Mouse (Mus musculus): ENCODE data around the gene Bcl10.
A peak's percentile ranks its signal among the peaks of the same experiment; 100 is the strongest.
"Not testable (repeated sequence)": the region's sequence is repeated elsewhere in the genome, so short reads cannot be mapped to it uniquely, and the experiment has no call there.

The Bcl10 gene

DNA sequence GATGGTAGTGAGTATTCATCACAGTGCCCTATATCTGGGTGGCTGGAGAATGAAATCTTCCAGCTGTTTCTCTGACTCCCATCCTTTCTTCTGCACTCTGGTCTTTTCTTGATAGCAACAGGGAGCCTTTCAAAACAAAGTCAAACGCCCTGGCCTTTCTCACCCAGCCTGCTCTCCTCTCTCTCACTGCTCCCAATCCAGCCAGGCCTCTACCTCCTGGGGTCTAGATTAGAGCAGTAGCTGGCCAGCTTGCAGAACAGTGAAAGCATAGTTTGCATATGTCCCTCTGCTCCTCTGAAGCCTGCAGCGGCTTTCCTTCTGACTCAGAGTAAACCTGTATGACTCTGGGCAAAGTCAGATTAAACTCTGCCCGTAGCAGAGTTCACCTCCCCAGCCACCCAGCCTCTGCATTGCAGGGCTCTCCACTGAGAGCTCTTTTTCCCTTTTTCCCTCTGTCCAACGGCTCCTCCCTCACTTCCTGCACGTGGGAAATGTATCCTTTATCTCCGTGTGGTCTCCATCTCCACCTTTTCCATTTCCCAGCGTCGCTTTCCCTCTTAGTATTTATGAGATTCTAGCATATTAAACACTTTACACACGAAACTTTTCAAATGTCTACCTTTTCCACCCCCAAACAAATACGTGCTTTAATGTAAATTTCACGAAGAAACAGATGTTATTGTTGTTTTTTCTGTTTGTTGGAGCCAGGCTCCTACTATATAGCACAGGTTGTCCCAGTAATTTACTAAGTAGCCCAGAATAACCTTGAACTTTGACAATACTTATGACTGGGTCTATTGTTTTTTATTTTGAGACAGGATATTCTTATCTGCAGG is at the start of gene Bcl10:
Bcl10 (plus strand) TSS at position 786 of the 836 bp plus-strand sequence.
- no peak for DNase-seq (ENCODE audit: low spot score in 2 of 2)

DNA sequence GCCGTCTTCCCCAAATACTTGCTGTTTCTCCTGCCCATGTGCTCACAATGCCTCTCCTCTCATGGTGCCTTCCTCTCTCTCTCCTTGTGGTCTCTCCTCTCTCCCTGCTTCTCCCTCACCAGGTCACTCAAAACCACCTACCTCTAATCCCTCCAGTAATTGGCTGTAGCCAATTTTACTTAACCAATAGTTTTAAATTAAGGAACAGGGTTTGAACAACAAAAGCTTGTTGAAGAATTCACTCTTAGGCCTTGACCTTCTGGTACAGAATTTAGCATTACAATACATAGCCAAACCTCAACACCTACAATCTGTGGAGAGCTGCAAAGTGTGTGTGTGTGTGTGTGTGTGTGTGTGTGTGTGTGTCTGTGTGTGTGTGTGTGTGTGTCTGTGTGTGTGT is 49.3 kb upstream of the Bcl10 start:
- DNase-seq (ENCODE audit: low spot score in 2 of 2) = no peak

DNA sequence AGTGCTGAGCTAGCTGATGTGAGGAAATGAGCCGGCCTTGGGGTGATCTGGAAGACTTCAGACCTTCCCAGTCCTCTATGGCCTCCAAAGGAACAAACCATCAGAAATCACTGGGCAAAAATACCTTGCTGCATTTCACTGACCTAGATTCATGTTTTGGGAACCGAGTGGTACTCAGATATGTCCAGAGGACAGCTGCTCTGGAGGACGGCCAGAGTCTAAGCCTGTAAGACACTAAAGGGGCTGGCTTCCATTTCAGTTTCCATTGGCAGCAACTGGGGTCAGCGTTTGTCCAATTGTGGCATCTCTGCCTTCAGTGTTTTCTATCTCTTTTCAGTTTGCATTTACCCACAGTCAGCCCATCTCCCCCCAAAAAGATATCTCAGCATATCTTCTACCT is 48.5 kb upstream of the Bcl10 start:
- DNase-seq (ENCODE audit: low spot score in 2 of 2) = no peak

DNA sequence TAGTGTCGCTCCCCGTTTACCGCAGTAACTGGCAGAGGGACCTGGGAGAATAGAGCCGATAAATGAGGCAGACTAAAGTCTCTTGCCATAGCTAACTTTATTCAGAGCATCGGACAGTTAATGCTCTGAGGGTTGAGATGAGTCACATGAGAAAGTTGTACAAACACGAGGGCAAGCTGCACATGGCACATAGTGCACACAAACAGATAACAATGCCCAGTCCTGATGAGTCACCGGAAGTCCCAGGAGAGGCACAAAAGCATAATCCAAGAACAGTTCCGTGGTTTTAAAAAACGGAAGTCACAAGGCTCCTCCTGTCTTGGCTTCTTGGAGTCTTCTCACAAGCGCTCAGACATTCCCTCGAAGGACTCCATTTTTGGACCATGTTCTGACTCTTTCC is 46.5 kb upstream of the Bcl10 start:
- no peak for DNase-seq (ENCODE audit: low spot score in 2 of 2)

DNA sequence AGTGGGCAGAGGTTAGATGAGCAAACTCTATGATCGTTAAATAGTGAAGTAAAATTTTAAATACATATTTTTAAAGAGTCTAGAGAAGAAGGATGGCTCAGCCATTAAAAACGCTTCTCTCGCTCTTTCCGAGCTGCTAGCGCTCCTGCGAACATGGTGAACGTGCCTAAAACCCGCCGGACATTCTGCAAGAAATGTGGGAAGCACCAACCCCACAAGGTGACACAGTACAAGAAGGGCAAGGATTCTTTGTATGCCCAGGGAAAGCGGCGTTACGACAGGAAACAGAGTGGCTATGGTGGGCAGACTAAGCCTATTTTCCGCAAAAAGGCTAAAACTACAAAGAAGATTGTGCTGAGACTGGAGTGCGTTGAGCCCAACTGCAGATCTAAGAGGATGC is 43.7 kb upstream of the Bcl10 start:
- DNase-seq (ENCODE audit: low spot score in 2 of 2) = not testable (repeated sequence)

DNA sequence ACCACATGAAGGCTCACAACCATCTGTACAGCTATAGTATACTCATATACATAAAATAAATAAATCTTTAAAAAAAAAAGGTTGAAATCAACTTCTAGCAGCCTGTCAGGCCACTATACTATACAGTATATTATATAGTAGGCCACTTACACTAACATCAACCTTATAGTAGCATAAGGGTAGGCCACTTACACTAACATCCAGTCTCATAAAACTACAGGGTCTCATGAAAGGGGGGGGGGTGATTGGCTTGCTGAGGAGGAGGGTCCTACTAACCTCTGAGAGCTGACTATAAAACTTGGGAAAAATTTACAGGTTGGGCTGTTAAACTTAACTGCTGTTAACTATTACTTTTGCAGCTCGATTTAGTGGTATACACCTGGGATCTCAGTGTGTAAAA is 42.3 kb upstream of the Bcl10 start:
- no peak for DNase-seq (ENCODE audit: low spot score in 2 of 2)

DNA sequence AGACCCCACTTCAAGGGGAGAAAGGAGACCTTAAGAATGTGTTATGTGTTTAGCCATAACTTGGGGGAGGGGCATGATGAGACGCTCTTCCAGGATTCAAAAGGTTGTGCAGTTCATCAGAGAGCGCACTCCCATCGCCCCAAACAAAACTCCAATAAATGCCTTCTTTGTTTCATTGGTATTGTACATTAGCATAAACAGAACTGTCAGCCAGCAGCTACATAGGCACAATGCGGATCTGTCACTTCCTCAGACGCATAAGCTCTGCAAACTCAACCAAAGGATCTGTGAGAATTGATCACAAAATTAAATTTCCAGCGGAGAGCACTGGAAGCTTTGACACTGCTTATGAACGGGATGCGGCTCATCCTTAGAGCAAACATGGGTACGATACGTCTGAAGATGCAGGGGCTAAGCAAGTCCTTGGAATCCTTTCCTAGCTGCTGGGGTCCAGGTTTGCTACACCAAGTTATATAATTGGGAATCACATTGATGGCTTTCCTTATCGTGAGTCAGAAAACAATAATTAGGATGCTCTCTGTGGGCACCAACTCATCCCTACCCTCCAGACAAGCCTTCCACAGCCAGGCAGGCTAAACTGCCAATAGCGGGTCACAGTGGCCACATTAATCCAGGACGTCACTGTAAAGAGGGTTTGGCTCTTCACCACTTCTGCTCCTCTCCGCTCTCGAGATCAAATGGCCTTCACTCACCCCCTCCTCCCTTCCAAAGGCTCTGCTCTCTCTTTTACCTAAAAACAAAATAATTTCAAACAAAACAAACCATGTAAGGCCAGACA is 40.3 kb upstream of the Bcl10 start:
- no peak for DNase-seq (ENCODE audit: low spot score in 2 of 2)

DNA sequence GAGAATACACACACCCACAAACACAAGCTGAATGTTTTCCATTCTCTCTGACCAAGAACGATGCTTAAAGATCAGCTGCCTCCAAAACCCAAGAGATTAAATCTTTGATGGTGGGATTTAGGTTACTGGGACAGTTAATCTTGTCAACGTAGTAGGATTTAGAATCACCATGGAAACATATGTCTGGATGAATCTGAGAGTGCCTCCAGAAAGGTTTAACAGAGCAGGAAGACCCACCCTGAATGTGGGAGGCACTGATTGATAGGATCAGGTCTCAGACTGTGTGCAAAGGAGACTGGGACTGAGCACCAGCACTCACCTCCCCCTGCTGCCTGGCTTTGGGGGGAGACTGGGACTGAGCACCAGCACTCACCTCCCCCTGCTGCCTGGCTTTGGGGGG is 39.4 kb upstream of the Bcl10 start:
- no peak for DNase-seq (ENCODE audit: low spot score in 2 of 2)

DNA sequence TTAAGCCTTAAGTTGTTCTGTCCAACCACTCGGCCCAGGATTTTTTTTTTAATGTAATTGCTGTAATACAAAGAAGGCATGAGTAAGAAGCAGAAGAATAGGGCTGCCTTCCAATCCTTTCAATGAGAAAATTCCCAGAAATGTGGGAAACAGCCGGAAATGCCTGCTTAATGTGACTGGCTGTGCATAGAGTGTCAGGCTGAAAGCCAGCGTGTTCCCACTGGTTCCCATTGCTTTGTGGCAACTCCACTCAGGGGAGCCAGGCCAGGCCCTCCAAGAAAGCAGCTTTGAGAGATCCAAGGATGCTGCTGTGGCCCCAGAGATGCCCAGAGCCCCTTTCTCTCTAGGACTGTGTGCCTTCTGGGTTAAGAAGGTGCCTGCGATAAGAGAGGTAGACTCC is 37.2 kb upstream of the Bcl10 start:
- DNase-seq (ENCODE audit: low spot score in 2 of 2) = peak; percentile 31 to 33

DNA sequence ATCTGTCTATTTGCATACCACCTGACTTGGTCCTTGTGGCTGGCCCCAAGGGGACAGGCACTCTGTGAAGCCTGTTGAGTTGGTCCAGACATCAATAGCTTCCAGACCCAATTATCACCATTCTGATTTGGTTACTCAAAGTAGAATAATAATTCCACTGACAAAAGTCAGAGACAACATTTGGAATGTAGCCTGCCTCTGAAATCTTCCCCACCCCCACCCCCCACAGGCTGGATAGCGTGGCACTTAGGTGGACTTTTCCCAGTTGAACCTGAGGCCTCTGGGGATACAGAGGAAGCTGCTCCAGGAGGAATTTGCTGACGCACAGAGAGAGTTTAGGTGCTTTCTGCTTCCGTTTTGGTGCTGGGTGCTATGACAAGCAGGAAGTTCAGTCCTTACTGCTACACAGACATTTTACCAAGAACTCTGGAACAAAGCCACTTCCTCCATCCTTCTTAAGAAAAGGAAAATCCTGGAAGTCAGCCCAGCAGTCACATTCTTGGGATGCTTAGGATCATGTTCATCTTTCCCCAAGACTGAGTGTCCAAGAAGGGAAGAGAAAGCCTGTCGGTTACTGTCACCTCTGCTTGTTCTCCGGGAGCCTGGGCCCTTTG is 36.6 kb upstream of the Bcl10 start:
- no peak for DNase-seq (ENCODE audit: low spot score in 2 of 2)

DNA sequence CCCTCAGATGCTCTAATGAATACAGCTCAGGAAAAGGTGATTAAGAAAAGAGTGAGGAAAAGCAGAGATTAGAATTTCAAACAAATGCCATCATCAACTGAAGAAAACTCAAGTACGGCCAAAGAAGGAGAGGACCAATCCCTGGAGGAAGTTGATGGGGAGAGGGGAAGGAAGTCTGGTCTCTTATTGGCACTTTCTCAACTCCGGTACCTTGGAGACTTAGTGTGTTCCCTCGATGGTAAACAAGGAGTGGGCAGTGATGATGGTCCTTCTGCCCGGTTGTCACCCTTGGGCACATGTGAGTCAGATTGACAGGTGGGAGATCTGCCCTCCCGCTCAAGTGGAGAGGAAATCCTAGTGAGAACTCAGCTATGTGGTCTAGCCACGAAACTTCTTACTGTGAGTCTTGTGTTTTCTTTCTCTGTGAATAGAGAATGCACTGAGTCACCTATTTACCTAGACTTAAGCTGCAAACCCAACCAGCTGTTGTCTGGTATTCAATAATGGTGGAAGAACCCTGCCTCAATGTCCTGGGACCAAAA is 35.1 kb upstream of the Bcl10 start:
- no peak for DNase-seq (ENCODE audit: low spot score in 2 of 2)

DNA sequence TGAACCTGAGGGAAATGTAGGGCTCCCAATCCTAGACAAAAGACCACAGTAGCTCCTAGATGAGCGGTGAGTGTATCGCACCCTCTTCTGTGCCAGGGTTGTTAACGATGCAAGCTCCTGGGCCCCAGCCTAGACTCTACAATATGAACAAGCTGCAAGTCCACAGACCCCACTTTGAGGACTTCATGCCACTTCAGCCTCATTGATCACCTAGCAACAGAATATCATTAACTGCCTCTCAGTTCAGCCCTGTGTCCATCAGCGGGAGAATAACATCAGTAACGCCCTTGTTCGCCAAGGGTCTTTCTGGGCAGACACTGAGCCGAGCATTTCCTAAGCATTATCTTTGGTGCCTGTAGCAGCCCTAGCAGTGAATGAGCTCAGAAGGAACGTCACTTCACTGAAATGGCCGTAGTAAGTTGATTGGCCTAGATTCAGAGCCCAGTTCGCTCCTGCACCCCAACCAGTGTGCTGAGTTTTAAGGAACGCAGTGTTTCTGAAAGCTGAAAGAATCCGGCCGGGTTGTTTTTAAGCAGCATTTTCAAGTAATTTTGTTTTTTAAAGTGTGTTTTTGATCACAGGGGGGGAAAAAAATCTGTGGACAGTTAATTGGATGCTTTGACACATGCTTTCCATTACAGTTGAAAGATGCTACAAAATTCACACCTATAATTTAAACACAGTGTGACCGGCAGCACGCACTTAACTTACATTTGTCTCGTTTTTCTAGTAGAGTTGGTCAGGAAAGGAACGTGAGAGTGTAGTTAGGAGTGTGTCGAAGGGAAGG is 32.1 kb upstream of the Bcl10 start:
- DNase-seq (ENCODE audit: low spot score in 2 of 2) = peak; percentile 32 to 49

DNA sequence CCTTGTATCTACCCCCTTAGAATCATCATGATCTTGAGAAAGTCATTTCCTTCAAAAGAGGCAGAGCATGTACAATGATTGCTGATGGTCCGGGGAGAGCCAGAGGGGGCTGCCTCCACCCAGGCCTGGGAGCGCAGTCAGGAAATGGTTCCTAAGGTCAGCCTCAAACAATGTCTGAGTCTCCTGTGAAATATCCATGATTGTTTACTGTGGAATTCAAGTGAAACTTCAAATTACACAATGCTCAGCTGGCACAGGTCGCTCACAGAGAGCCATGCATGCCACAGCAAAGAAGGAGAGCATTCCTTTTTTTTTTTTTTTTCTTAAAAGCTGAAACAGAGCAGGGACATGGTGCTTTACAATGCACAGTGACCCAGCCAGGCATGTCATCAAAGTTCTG is 30.2 kb upstream of the Bcl10 start:
- DNase-seq (ENCODE audit: low spot score in 2 of 2) = no peak

DNA sequence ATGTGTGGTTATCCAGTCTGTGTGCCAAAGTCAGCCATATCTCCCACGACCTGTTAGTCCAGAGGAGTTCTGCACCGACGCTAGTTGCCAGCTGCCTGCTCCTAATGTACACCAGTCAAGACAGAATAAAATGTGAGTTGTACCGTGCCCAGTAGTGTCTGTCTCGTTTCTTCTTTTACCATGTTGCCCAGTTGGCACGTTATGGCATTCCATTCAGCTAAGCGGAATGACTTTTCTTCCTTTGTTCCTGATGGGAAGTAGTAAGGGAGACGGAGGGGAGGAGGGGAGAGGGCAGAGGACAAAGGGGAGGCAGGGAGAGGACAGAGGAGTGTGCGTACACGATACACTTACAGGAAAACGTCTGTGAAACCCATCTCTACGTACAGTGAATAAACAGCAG is 28.5 kb upstream of the Bcl10 start:
- no peak for DNase-seq (ENCODE audit: low spot score in 2 of 2)

DNA sequence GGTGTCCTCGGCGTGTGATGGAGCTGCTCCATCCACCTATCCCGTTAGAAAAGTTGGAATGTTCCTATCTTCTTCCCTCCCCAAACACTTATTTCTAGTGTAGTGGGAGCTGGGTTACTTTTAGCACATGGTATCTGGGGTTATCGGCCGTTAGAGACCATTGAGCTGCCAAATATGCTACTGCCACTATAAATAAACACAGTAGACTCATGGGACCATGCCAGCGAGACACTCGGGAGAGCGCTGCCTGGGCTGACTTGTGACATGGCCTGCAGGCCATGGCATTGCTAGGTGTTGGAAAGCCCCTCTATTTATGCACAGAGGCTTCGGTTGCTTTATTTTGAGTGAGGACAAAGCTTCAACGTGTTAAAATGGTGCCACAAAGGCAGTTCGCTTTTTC is 24.9 kb upstream of the Bcl10 start:
- no peak for DNase-seq (ENCODE audit: low spot score in 2 of 2)

DNA sequence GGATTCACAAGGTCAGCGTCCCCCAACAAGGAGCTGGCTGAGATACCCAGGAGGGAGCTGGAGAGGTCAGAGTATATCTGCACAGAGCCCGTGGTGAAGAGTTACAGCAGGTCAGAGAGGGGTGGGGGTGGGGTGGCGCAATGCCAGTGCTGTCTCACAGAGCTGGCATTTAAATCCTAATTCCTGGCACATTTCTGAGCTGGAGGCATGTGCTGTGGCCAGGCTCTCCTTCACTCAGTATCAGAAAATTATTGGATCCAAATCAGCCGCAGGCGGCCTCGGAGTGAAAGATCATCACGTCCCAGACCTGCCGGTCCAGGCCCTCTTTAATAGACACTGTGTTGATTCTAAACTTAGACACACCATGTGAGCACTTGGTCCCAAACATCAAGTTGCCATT is 22.8 kb upstream of the Bcl10 start:
- no peak for DNase-seq (ENCODE audit: low spot score in 2 of 2)

DNA sequence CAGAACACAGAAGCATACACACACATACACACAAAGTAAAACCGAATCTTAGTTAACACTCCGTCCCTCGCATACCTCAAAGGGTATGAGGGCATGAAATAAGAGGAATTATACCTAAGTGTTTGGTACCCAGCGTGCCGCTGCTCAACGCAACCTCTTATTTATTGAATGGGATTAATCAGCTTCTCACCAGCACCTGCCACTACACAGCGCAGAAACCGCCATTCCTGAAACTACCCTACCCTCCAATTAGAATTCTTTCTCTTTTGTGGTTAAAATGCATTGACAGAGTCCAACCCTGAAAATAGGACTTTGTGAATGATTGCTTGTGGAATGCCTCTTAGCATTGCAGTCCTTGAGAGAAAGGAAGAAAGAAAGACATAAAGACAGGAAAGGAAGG is 19.1 kb upstream of the Bcl10 start:
- no peak for DNase-seq (ENCODE audit: low spot score in 2 of 2)

DNA sequence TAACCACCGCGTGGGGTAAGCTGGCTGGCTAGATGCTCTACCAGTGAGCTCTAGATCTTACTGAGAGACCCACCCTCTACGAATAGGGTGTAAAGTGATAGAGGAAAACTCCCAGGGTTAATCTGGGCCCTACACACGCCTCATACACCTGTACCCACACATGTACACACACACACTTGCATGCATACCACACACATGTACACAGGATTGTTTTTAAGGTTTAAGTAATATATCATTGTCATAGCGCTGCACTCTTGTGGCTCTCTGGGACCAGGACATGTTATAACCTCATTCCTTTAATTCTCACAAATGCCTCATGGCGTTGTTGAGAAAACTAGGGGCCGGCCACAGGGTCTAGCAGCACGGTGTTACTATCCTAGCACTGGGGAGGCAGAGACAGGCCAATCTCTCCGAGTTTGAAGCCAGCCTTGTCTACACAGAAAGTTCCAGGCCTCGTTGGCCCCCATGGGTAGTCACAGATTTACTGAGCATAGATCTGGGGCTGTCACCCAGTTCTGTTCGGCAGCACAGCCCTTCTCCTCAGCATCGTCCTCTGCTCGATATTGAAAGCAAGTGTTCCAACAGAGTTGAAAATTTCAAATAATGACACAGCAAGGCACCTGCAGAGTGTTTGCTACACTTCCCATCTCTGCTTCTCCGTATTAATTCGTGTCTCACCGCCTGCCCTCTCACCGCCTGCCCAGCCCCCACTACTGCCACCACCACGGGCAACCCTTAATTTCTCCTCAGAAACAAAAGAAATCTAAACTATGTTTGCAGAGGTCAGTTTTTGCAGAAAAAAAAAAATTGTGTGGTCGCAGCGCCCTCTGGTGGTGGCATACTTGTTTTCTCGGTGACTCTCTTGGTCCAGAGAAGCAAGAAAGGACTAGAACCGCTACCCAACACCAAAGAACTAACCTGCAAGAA is 17.5 kb upstream of the Bcl10 start:
- peak in 1 of 2 experiments; percentile 56 for DNase-seq (ENCODE audit: low spot score in 2 of 2)

DNA sequence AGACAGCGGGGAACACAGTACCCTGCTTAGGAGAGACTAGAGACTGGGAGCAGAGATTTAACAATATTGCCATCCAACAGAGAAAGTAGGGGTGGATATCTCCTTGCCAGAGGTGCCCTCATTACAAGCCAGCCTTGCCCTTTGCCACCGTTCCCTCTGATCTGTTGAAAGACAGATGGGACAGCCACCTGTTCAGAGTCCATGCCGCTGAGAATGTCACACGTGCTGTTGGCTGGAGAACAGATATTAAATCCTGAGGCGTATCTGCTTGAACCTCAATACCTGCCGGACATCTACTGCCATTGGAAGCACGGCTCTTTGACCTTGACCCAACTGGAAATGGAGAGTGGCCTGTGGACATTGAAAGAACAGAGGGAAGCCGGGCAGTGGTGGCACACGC is 16.0 kb upstream of the Bcl10 start:
- DNase-seq (ENCODE audit: low spot score in 2 of 2) = no peak

DNA sequence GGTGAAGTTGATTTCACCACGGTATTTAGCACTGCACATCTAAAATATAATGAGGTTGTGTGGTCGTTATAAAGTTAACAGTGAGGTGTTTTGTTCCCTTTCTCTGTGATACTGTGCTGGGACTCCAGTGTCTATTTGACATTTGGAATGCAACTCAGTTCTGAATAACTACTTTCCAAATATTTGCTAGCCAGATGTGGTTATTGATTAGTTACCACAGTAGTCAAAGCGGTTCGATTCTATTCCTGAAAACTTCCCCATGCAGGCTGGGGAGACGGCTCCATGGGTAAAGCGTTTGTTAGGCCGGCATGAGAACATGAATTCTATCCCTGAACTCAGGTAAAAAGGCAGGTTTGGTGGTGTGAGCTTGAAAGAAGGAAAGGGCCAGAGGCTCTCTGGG is 10.1 kb upstream of the Bcl10 start:
- no peak for DNase-seq (ENCODE audit: low spot score in 2 of 2)

DNA sequence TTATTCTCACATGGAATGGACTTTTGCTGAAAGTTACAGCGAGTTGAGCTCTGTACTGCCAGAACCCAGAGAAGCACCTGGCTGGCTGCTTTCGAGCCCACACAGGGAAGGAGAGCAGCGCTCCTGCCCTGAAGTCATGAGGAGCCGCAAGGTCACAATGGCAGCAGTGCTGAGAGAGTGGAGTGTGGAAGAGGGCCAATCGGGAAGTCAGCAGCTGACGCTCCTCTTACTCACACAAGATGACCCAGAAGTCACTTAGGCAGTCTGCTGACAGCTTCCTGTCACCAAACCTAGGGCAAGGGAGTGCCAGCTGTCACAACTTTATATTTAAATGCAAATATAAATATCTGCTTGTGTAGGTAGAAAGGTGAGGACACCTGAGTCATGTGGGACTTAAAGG is 9.3 kb upstream of the Bcl10 start:
- no peak for DNase-seq (ENCODE audit: low spot score in 2 of 2)

Measured in frontal cortex, postnatal 10 days (tissue).